Mouse (Mus musculus): ENCODE results near the gene Tmco4.

DNA sequence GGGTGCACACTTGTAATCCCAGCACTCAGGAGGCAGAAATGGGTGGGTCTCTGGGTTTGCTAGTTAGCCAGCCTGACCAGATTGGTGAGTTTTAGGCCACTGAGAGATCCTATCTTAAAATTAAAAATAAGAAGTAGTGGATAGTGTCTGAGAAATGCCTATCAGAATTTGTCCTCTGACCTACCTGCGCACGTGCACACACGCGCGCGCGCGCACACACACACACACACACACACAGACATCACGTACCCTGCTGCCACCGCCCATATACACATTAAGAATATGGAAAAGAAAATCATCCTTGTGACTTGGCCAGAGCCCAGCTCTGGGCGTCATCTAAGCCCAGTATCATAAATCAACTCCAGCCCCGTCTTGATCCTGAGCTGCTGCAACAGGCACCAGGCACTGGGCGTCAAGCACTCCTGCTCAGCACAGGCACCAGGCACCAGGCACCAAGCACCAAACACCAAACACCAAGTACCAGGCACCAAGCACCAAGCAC lies 38.6 kb downstream of the Tmco4 start:
- TF ChIP-seq TAL1 (IDR thresholded peaks at IDR 0.05; ENCODE audit: low read length) (no peak), GATA1 (IDR thresholded peaks at IDR 0.05; ENCODE audit: low read length) (no peak)

Measured in erythroblast, embryonic 14.5 days (primary cell).